Mouse (Mus musculus) neural tube, embryonic 13.5 days (tissue): ENCODE measurements around the gene Gpr83. TPM values are rescaled to one million over a fixed set of nuclear protein-coding genes. Genes with fewer than 3 reads are reported as not detected.
"Not testable (repeated sequence)": the region's sequence is repeated elsewhere in the genome, so short reads cannot be mapped to it uniquely, and the experiment has no call there.

ENCODE experiments used
- ATAC-seq: fragments of 200-750 bp; cut with Nextera tagmentation; 2 replicates; pipeline ENCODE4 v1.8.0; 2017; ENCODE audit warnings: low read depth, mild to moderate bottlenecking, moderate TSS enrichment, moderate library complexity
- H3K27ac ChIP-seq: fragments of 300-500 bp; sonication (generic); replicated peaks from 2 replicates; pipeline ENCODE4 v1.5.1; 2015; ENCODE audit warnings: moderate library complexity, mild to moderate bottlenecking, inconsistent platforms
- H3K27me3 ChIP-seq: fragments of 300-500 bp; sonication (generic); 2 replicates; pipeline ENCODE4 v1.6.1; 2015; ENCODE audit warnings: mild to moderate bottlenecking, inconsistent platforms
- H3K36me3 ChIP-seq: fragments of 300-500 bp; sonication (generic); 2 replicates; pipeline ENCODE4 v1.6.1; 2015; ENCODE audit warnings: mild to moderate bottlenecking, inconsistent platforms
- H3K4me1 ChIP-seq: fragments of 300-500 bp; sonication (generic); replicated peaks from 2 replicates; pipeline ENCODE4 v1.6.1; 2015; ENCODE audit warnings: inconsistent platforms
- H3K4me2 ChIP-seq: fragments of 300-500 bp; sonication (generic); 2 replicates; pipeline ENCODE4 v1.6.1; 2015; ENCODE audit warnings: inconsistent platforms, mild to moderate bottlenecking, moderate library complexity
- H3K4me3 ChIP-seq: fragments of 300-500 bp; sonication (generic); 2 replicates; pipeline ENCODE4 v1.5.1; 2015; ENCODE audit warnings: mild to moderate bottlenecking, inconsistent platforms
- H3K9ac ChIP-seq: fragments of 300-500 bp; sonication (generic); 2 replicates; pipeline ENCODE4 v1.6.1; 2015; ENCODE audit warnings: moderate library complexity, mild to moderate bottlenecking, inconsistent platforms
- H3K9me3 ChIP-seq: fragments of 300-500 bp; sonication (generic); 2 replicates; pipeline ENCODE4 v1.6.1; 2016; ENCODE audit warnings: inconsistent platforms
- WGBS: fragments of 180-500 bp; shearing (Covaris S2); methylation state at CpG from one replicate; pipeline ENCODE4 v1.1.7; 2015; 5-methylcytosine and 5-hydroxymethylcytosine counted together
- polyA plus RNA-seq: library from polyadenylated mRNA; unstranded; fragments of >200 nt; fragmentation: Nextera tagmentation; extraction: Ambion mirVana; gene quantifications from 2 replicates; pipeline ENCODE4 v1.2.1, GENCODE M21; 2015

Gpr83 gene
- polyA plus RNA-seq, 1 experiment from 2014 or later = 0.43 TPM

GRCm38 (mm10) chr9:14871536-14871935, 11.5 kb downstream of the Gpr83 start:
- WGBS = 71% methylated on average over 3 of the region's 3 CpGs
- no peak for ATAC-seq
- Histone ChIP-seq H3K36me3 (no peaks in the 10 kb centered on the region), H3K4me3 (no peak overlapping the region), H3K9me3 (no peaks in the 10 kb centered on the region), H3K27ac (no peak overlapping the region), H3K27me3 (no peaks in the 10 kb centered on the region), H3K4me1 (peaks cover 17% of the 10 kb centered on the region), H3K9ac (no peak overlapping the region), H3K4me2 (no peak overlapping the region)

GRCm38 (mm10) chr9:14872181-14872930, 12.3 kb downstream of the Gpr83 start:
- peak; percentile 90 for ATAC-seq
- peak overlapping the region; percentile 32 for H3K4me2 ChIP-seq
- H3K36me3 ChIP-seq = no peaks in the 10 kb centered on the region
- H3K4me3 ChIP-seq = no peak overlapping the region
- peaks cover 17% of the 10 kb centered on the region for H3K4me1 ChIP-seq
- no peaks in the 10 kb centered on the region for H3K27me3 ChIP-seq
- H3K27ac ChIP-seq = peak overlapping the region; percentile 49; the same call in 1 of the 2 replicates
- H3K9me3 ChIP-seq = no peaks in the 10 kb centered on the region
- no peak overlapping the region for H3K9ac ChIP-seq
- 18% methylated on average over 17 of the region's 17 CpGs for whole genome bisulfite sequencing

DNA sequence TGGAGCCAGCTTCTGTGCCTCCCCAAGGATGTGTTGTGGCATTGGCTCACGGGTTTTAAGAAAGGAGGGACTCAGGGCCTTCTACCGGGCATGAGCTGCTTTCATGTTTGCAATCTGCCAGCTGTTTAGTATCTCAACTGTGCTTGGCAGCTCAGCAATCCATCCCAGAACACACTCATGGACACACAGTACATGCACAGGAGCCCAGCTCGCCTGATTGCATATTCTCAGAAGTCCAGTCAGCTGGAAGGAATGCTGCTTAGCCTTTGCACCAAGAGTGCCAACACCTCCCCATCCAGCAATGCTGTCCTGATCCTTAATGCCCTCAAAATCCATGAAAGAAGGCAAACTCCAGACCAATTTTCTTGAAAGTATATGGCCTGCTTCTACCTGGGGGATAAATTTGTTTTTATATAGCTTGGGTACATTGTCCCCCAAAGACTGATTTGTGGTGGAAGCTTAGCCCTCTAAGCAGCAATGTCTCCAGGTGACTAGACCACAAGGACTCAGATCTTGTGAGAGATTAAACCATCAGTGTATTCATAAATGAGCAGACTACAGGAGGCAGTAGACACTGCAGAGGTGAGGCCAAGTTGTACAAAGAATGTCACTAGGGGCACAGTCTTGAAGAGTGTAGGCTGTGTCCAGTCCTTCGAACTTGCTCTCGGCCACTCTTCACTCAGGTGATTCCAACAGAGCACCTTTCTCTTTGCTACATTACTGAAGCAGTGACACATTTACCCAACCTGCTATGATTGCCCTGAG, 15.9 kb downstream of the Gpr83 start:
- no peak for ATAC-seq
- Histone ChIP-seq H3K27ac (no peak overlapping the region), H3K27me3 (no peaks in the 10 kb centered on the region), H3K4me2 (no peak overlapping the region), H3K4me1 (peaks cover 17% of the 10 kb centered on the region), H3K9ac (no peak overlapping the region), H3K36me3 (no peaks in the 10 kb centered on the region), H3K9me3 (no peaks in the 10 kb centered on the region), H3K4me3 (no peak overlapping the region)
- WGBS = 84% methylated on average over 5 of the region's 5 CpGs

- peaks cover 16% of the 10 kb centered on the region for H3K4me1 ChIP-seq
- H3K4me2 ChIP-seq, H3K4me3 ChIP-seq, H3K36me3 ChIP-seq, H3K9me3 ChIP-seq, ATAC-seq, H3K9ac ChIP-seq, H3K27me3 ChIP-seq, H3K27ac ChIP-seq: not testable (repeated sequence)
- 35% methylated on average over 8 of the region's 8 CpGs for WGBS
Observed at GRCm38 (mm10) chr9:14876566-14876965, 16.6 kb downstream of the Gpr83 start.

GRCm38 (mm10) chr9:14884641-14885040, 24.6 kb downstream of the Gpr83 start:
- Histone ChIP-seq H3K27ac (no peak overlapping the region), H3K27me3 (no peaks in the 10 kb centered on the region), H3K4me3 (no peak overlapping the region), H3K9ac (no peak overlapping the region), H3K4me1 (no peaks in the 10 kb centered on the region), H3K4me2 (no peak overlapping the region), H3K9me3 (no peaks in the 10 kb centered on the region), H3K36me3 (no peaks in the 10 kb centered on the region)
- 82% methylated on average over 4 of the region's 4 CpGs for WGBS
- no peak for ATAC-seq

- Histone ChIP-seq H3K9me3 (no peaks in the 10 kb centered on the region), H3K27ac (no peak overlapping the region), H3K4me3 (no peak overlapping the region), H3K4me2 (no peak overlapping the region), H3K9ac (no peak overlapping the region), H3K4me1 (no peaks in the 10 kb centered on the region; the same call in 1 of the 2 replicates), H3K36me3 (no peaks in the 10 kb centered on the region), H3K27me3 (no peaks in the 10 kb centered on the region)
- ATAC-seq = no peak
Observed at GRCm38 (mm10) chr9:14885151-14885550, 25.1 kb downstream of the Gpr83 start.

DNA sequence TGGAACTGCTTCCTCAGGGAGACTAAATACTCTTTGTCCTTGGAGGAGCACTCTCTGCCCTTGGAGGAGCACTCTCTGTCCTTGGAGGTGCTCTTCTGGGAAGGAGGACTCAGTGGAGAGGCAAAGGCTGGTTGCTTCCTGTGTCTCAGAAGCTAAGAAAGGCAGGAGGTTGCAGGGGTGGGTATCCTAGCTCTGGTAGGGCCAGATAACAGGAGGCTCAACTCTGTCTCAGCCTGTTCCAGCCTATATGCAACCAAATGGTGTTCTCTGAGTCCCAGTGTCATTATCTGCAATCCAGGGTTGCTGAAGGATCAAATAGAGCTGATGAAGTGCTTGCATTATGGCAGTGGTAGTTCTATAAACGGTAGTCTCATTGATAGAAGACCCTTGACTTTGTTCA, 25.9 kb downstream of the Gpr83 start:
- H3K27me3 ChIP-seq = no peaks in the 10 kb centered on the region
- no peak overlapping the region for H3K4me3 ChIP-seq
- H3K36me3 ChIP-seq = no peaks in the 10 kb centered on the region
- ATAC-seq = no peak
- no peak overlapping the region for H3K27ac ChIP-seq
- no peak overlapping the region for H3K9ac ChIP-seq
- H3K4me1 ChIP-seq = peaks cover 4% of the 10 kb centered on the region; the same call in 1 of the 2 replicates
- H3K4me2 ChIP-seq = no peak overlapping the region
- H3K9me3 ChIP-seq = no peaks in the 10 kb centered on the region
- 84% methylated on average over 1 of the region's 1 CpGs for WGBS

- Histone ChIP-seq H3K27ac (no peak overlapping the region), H3K9ac (no peak overlapping the region), H3K9me3 (no peaks in the 10 kb centered on the region), H3K4me2 (no peak overlapping the region), H3K27me3 (no peaks in the 10 kb centered on the region), H3K36me3 (no peaks in the 10 kb centered on the region), H3K4me1 (peaks cover 14% of the 10 kb centered on the region; the same call in 1 of the 2 replicates), H3K4me3 (no peak overlapping the region)
- WGBS = 85% methylated on average over 6 of the region's 6 CpGs
- ATAC-seq = no peak
Observed at GRCm38 (mm10) chr9:14887787-14888382, 27.9 kb downstream of the Gpr83 start.

- Histone ChIP-seq H3K27me3 (no peaks in the 10 kb centered on the region), H3K4me2 (no peak overlapping the region), H3K4me1 (peaks cover 14% of the 10 kb centered on the region; the same call in 1 of the 2 replicates), H3K4me3 (no peak overlapping the region), H3K27ac (no peak overlapping the region), H3K9me3 (no peaks in the 10 kb centered on the region), H3K9ac (no peak overlapping the region), H3K36me3 (no peaks in the 10 kb centered on the region)
- 63% methylated on average over 6 of the region's 6 CpGs for WGBS
- ATAC-seq = 0 out of 2 replicates have a peak, but pooled peaks have one; percentile 19
Observed at GRCm38 (mm10) chr9:14888671-14889070, 28.7 kb downstream of the Gpr83 start.

- Histone ChIP-seq H3K36me3 (no peaks in the 10 kb centered on the region), H3K9me3 (no peaks in the 10 kb centered on the region), H3K4me2 (no peak overlapping the region), H3K27me3 (no peaks in the 10 kb centered on the region), H3K9ac (no peak overlapping the region), H3K27ac (no peak overlapping the region), H3K4me3 (no peak overlapping the region), H3K4me1 (peaks cover 18% of the 10 kb centered on the region; the same call in 1 of the 2 replicates)
- WGBS = 34% methylated on average over 3 of the region's 3 CpGs
- ATAC-seq = 0 out of 2 replicates have a peak, but pooled peaks have one; percentile 45
Observed at GRCm38 (mm10) chr9:14890699-14891098, 30.7 kb downstream of the Gpr83 start.

GRCm38 (mm10) chr9:14891891-14892290, 31.9 kb downstream of the Gpr83 start:
- Histone ChIP-seq H3K36me3 (no peaks in the 10 kb centered on the region), H3K4me1 (peaks cover 19% of the 10 kb centered on the region; the same call in 1 of the 2 replicates), H3K27me3 (no peaks in the 10 kb centered on the region), H3K9me3 (no peaks in the 10 kb centered on the region), H3K4me2 (no peak overlapping the region), H3K4me3 (no peak overlapping the region), H3K27ac (no peak overlapping the region), H3K9ac (no peak overlapping the region)
- ATAC-seq = no peak
- 74% methylated on average over 5 of the region's 5 CpGs for WGBS

- 82% methylated on average over 9 of the region's 9 CpGs for WGBS
- Histone ChIP-seq H3K4me3 (no peak overlapping the region), H3K4me2 (no peak overlapping the region), H3K36me3 (no peaks in the 10 kb centered on the region), H3K9ac (no peak overlapping the region), H3K4me1 (peaks cover 23% of the 10 kb centered on the region; the same call in 1 of the 2 replicates), H3K9me3 (no peaks in the 10 kb centered on the region), H3K27ac (no peak overlapping the region), H3K27me3 (no peaks in the 10 kb centered on the region)
- ATAC-seq = no peak
Observed at GRCm38 (mm10) chr9:14893388-14893787, 33.4 kb downstream of the Gpr83 start.
